In genomic region chr4:96553133-96553819, GRCm38 (mm10) we compare ENCODE assay signal across 8 mouse cellular contexts. TPM values are rescaled to one million over a fixed set of nuclear protein-coding genes. Genes with fewer than 3 reads are reported as not detected.
DNase-seq lines count a peak whose midpoint lies in the region; ATAC-seq and TF ChIP-seq lines count a peak whose summit lies in the region.

Gene Cyp2j6, minus strand, starts transcription at chr4:96553661.

- H3K9ac ChIP-seq in limb, embryonic 13.5 days, result peak within 1 kb of the TSS; percentile 71
- peak within 1 kb of the TSS; percentile 63 for H3K9ac ChIP-seq in midbrain, embryonic 12.5 days (replicated peaks)
- H3K9ac ChIP-seq in stomach, embryonic 16.5 days (ENCODE audit: low read length), result peak within 1 kb of the TSS; percentile 84

- peak within 1 kb of the TSS; percentile 51 for H3K4me3 ChIP-seq in erythroblast, embryonic 14.5 days (replicated peaks)
- H3K4me3 ChIP-seq in embryonic fibroblast, embryonic 13.5 days (ENCODE audit: insufficient read depth, low read length), result peak within 1 kb of the TSS; percentile 68
- peak within 1 kb of the TSS; percentile 64 for H3K4me3 ChIP-seq in heart, embryonic 10.5 days
- peak within 1 kb of the TSS; percentile 58 for H3K4me3 ChIP-seq in limb, embryonic 13.5 days
- H3K4me3 ChIP-seq in midbrain, embryonic 12.5 days, result peak within 1 kb of the TSS; percentile 51
- H3K4me3 ChIP-seq in stomach, embryonic 16.5 days (replicated peaks; ENCODE audit: low read length), result peak within 1 kb of the TSS; percentile 74

- ATAC-seq in erythroblast, adult 5-6 weeks (replicated peaks; ENCODE audit: low FRiP score, poor library complexity, severe bottlenecking), result no peak
- ATAC-seq in limb, embryonic 13.5 days (ENCODE audit: low FRiP score, low read depth), result peak; percentile 96
- ATAC-seq in midbrain, embryonic 12.5 days (ENCODE audit: low FRiP score, low read depth), result peak; percentile 82
- peak; percentile 96 for ATAC-seq in stomach, embryonic 16.5 days (ENCODE audit: insufficient read depth, low FRiP score)

- H3K27me3 ChIP-seq in erythroblast, embryonic 14.5 days (ENCODE audit: control insufficient read depth), result no peaks in the 10 kb centered on the region
- no peaks in the 10 kb centered on the region for H3K27me3 ChIP-seq in heart, embryonic 10.5 days (ENCODE audit: insufficient read depth, poor library complexity, severe bottlenecking)
- no peaks in the 10 kb centered on the region for H3K27me3 ChIP-seq in limb, embryonic 13.5 days
- no peaks in the 10 kb centered on the region for H3K27me3 ChIP-seq in midbrain, embryonic 12.5 days
- H3K27me3 ChIP-seq in stomach, embryonic 16.5 days (ENCODE audit: control insufficient read depth, insufficient read depth, low read length), result no peaks in the 10 kb centered on the region

- H3K4me2 ChIP-seq in limb, embryonic 13.5 days (replicated peaks), result peak within 1 kb of the TSS; percentile 67
- peak within 1 kb of the TSS; percentile 64 for H3K4me2 ChIP-seq in midbrain, embryonic 12.5 days (replicated peaks)
- H3K4me2 ChIP-seq in stomach, embryonic 16.5 days (ENCODE audit: low read depth, low read length), result peak within 1 kb of the TSS; percentile 68

- H3K36me3 ChIP-seq in erythroblast, embryonic 14.5 days (ENCODE audit: control insufficient read depth), result no peaks in the 10 kb centered on the region
- no peaks in the 10 kb centered on the region for H3K36me3 ChIP-seq in heart, embryonic 10.5 days
- no peaks in the 10 kb centered on the region for H3K36me3 ChIP-seq in limb, embryonic 13.5 days
- H3K36me3 ChIP-seq in midbrain, embryonic 12.5 days, result no peaks in the 10 kb centered on the region
- H3K36me3 ChIP-seq in stomach, embryonic 16.5 days (ENCODE audit: control insufficient read depth, insufficient read depth, low read length), result no peaks in the 10 kb centered on the region

- peak; percentile 83 for DNase-seq in heart, embryonic 10.5 days (ENCODE audit: low spot score)
- peak; percentile 53 for DNase-seq in kidney, adult 9 months

- H3K4me1 ChIP-seq in erythroblast, embryonic 14.5 days (ENCODE audit: control insufficient read depth), result no peaks in the 10 kb centered on the region
- H3K4me1 ChIP-seq in embryonic fibroblast, embryonic 13.5 days (ENCODE audit: control insufficient read depth, insufficient read depth, low read length), result peaks cover 2% of the 10 kb centered on the region
- H3K4me1 ChIP-seq in heart, embryonic 10.5 days, result no peaks in the 10 kb centered on the region
- H3K4me1 ChIP-seq in limb, embryonic 13.5 days, result peaks cover 11% of the 10 kb centered on the region
- H3K4me1 ChIP-seq in midbrain, embryonic 12.5 days, result no peaks in the 10 kb centered on the region
- H3K4me1 ChIP-seq in stomach, embryonic 16.5 days (ENCODE audit: control insufficient read depth, insufficient read depth, low read length), result no peaks in the 10 kb centered on the region; the same call in 1 of the 2 replicates

- no peak for TF ChIP-seq CTCF in embryonic fibroblast, embryonic 13.5 days (IDR thresholded peaks at IDR 0.05; ENCODE audit: borderline replicate concordance, insufficient read depth, low read length)

- no peak within 1 kb of the TSS for H3K27ac ChIP-seq in embryonic fibroblast, embryonic 13.5 days (ENCODE audit: insufficient read depth, low read length)
- peak within 1 kb of the TSS; percentile 85 for H3K27ac ChIP-seq in heart, embryonic 10.5 days
- H3K27ac ChIP-seq in limb, embryonic 13.5 days, result peak within 1 kb of the TSS; percentile 70
- no peak within 1 kb of the TSS for H3K27ac ChIP-seq in midbrain, embryonic 12.5 days (replicated peaks)
- peak within 1 kb of the TSS; percentile 84 for H3K27ac ChIP-seq in stomach, embryonic 16.5 days (ENCODE audit: low read length)

- H3K9me3 ChIP-seq in erythroblast, embryonic 14.5 days (ENCODE audit: control insufficient read depth, low read length), result no peaks in the 10 kb centered on the region
- no peaks in the 10 kb centered on the region for H3K9me3 ChIP-seq in heart, embryonic 10.5 days
- H3K9me3 ChIP-seq in limb, embryonic 13.5 days, result no peaks in the 10 kb centered on the region
- no peaks in the 10 kb centered on the region for H3K9me3 ChIP-seq in midbrain, embryonic 12.5 days
- no peaks in the 10 kb centered on the region for H3K9me3 ChIP-seq in stomach, embryonic 16.5 days (replicated peaks; ENCODE audit: control insufficient read depth, low read length)

- TF ChIP-seq POLR2A in embryonic fibroblast, embryonic 13.5 days (IDR thresholded peaks at IDR 0.05; ENCODE audit: low read depth, low read length), result peak; percentile 84

- under 1% methylated on average over 16 of the region's 16 CpGs for WGBS in heart, embryonic 10.5 days
- 1% methylated on average over 16 of the region's 16 CpGs for WGBS in limb, embryonic 13.5 days
- 4% methylated on average over 16 of the region's 16 CpGs for WGBS in midbrain, embryonic 12.5 days
- WGBS in stomach, embryonic 16.5 days, result 1% methylated on average over 16 of the region's 16 CpGs

RNA-seq across cellular contexts. Expression of gene Cyp2j6, which starts in this region (rescaled TPM):
- polyA plus RNA-seq in erythroblast, embryonic 14.5 days (2012), result not detected in 2 replicates
- total RNA-seq in erythroblast, adult 5-6 weeks (2015; ENCODE audit: low replicate concordance), result 1.5 TPM in 1 of 2 replicates, not detected in the other
- 0.09 TPM in 1 of 2 replicates, not detected in the other for total RNA-seq in erythroblast, adult 5-6 weeks (2017; ENCODE audit: low replicate concordance)
- 12.3 and 13.2 TPM in 2 replicates for polyA plus RNA-seq in embryonic fibroblast, embryonic 13.5 days (2011; ENCODE audit: insufficient read length, low read depth, missing spikeins)
- polyA plus RNA-seq in heart, embryonic 10.5 days (2016; fragmentation: Nextera tagmentation; extraction: Ambion mirVana), result 4.0 and 4.3 TPM in 2 replicates
- polyA plus RNA-seq in limb, embryonic 13.5 days (2015; fragmentation: Nextera tagmentation; extraction: Ambion mirVana), result 7.6 and 8.4 TPM in 2 replicates
- polyA plus RNA-seq in midbrain, embryonic 12.5 days (2016; fragmentation: Nextera tagmentation; extraction: Ambion mirVana), result 3.2 and 3.6 TPM in 2 replicates
- polyA plus RNA-seq in stomach, embryonic 16.5 days (2015; fragmentation: Nextera tagmentation; extraction: Ambion mirVana), result 18.1 and 19.2 TPM in 2 replicates

Comparison
In these comparisons a context has a peak if more than half of its experiments do, and no peak if none do; other contexts are left out.
1. H3K27ac ChIP-seq: peak in heart, embryonic 10.5 days (single experiment), limb, embryonic 13.5 days (single experiment) and stomach, embryonic 16.5 days (single experiment); none in embryonic fibroblast, embryonic 13.5 days (single experiment) and midbrain, embryonic 12.5 days (single experiment).
2. Peak in every context shown above with its lines, with median percentiles within 50 percentile points of each other: H3K4me3 ChIP-seq, H3K4me2 ChIP-seq and H3K9ac ChIP-seq.